Comparison of ENCODE assay signal across 22 mouse cellular contexts in the genomic region with DNA sequence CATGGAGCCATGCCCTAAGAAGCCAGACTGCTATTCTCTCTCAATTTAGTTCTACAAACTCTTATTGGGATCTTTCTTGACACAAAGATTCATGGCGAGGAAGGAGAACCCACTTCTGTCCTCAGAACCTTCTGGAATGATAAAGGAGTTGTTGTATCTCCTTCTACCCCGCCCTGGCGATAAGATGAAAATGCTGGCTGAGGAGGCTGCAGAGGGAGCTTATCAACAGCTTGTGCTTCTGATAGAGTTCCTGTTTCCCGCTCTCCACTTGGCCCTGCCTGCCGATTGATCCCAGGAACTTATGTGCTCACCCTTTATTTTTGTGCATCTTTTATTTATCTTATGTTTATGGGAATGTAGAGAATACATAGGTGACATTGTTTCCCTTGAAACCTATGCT. TPM values are rescaled to one million over a fixed set of nuclear protein-coding genes. Genes with fewer than 3 reads are reported as not detected.
"Had no signal": no experiment of that assay in that cellular context is flagged by ENCODE, and none has a peak within 500 bp of the region (broad histone marks: within the 10 kb centered on the region; RNA-seq: fewer than 3 reads in every experiment).

No protein-coding gene starts in this region.

- H3K4me1 ChIP-seq: neural tube, embryonic 13.5 days; neural tube, embryonic 15.5 days; stomach, embryonic 15.5 days had no signal

- H3K4me2 ChIP-seq: lung, embryonic 14.5 days; midbrain, embryonic 12.5 days; neural tube, embryonic 13.5 days; neural tube, embryonic 15.5 days; stomach, embryonic 15.5 days had no signal

- DNase-seq: lung, adult 18-20 months; lung, embryonic 14.5 days; lung, postnatal 10 days; lung, postnatal 4 days; midbrain, embryonic 14.5 days; retina, postnatal 1 day; right cerebral cortex, adult 18-20 months; right cerebral cortex, postnatal 14 days; thymus, postnatal 14 days; thymus, postnatal 4 days had no signal

- H3K9ac ChIP-seq: lung, embryonic 14.5 days; midbrain, embryonic 12.5 days; neural tube, embryonic 13.5 days; neural tube, embryonic 15.5 days; stomach, embryonic 15.5 days had no signal

- H3K36me3 ChIP-seq: midbrain, embryonic 10.5 days; midbrain, embryonic 12.5 days; neural tube, embryonic 13.5 days; neural tube, embryonic 15.5 days; stomach, embryonic 15.5 days had no signal

- H3K27me3 ChIP-seq: midbrain, embryonic 12.5 days; neural tube, embryonic 13.5 days; neural tube, embryonic 15.5 days; stomach, embryonic 15.5 days had no signal

- ATAC-seq: midbrain, embryonic 16.5 days had no signal

- H3K4me3 ChIP-seq: midbrain, embryonic 10.5 days; midbrain, embryonic 12.5 days; myocyte; neural tube, embryonic 13.5 days; neural tube, embryonic 15.5 days; stomach, embryonic 15.5 days had no signal

- H3K9me3 ChIP-seq: midbrain, embryonic 10.5 days; midbrain, embryonic 12.5 days; neural tube, embryonic 13.5 days; neural tube, embryonic 15.5 days; stomach, embryonic 15.5 days had no signal

- H3K27ac ChIP-seq: midbrain, embryonic 10.5 days; midbrain, embryonic 12.5 days; neural tube, embryonic 13.5 days; neural tube, embryonic 15.5 days; stomach, embryonic 15.5 days; stomach, postnatal 0 days had no signal

RNA-seq across cellular contexts. Expression of gene Gzma, which starts 16.0 kb away (rescaled TPM):
- polyA plus RNA-seq: lung, embryonic 14.5 days; midbrain, embryonic 10.5 days; midbrain, embryonic 12.5 days; midbrain, embryonic 14.5 days; midbrain, embryonic 16.5 days; myocyte; neural tube, embryonic 11.5 days; neural tube, embryonic 13.5 days; neural tube, embryonic 15.5 days had no signal

RNA-seq across cellular contexts. Expression of gene Gpx8, which starts 38.5 kb away (rescaled TPM):
- total RNA-seq: megakaryocyte-erythroid progenitor cell, adult 5-6 weeks had no signal

RNA-seq across cellular contexts. Expression of gene Cdc20b, which starts 49.8 kb away (rescaled TPM):
- total RNA-seq: megakaryocyte, adult 5-6 weeks; megakaryocyte-erythroid progenitor cell, adult 5-6 weeks had no signal
- polyA plus RNA-seq: lung, embryonic 14.5 days; myocyte; neural tube, embryonic 11.5 days; neural tube, embryonic 13.5 days; neural tube, embryonic 15.5 days; stomach, embryonic 15.5 days; stomach, postnatal 0 days; urinary bladder, adult 2 months had no signal
